Mouse (Mus musculus) limb, embryonic 15.5 days (tissue): ENCODE measurements around the gene Vasn. TPM values are rescaled to one million over a fixed set of nuclear protein-coding genes. Genes with fewer than 3 reads are reported as not detected.

Source experiments
- ATAC-seq: fragments of 200-750 bp; cut with Nextera tagmentation; 2 replicates; pipeline ENCODE4 v1.8.0; 2017; ENCODE audit warnings: low read depth, moderate TSS enrichment; ENCODE audit not compliant: insufficient number of reproducible peaks, low FRiP score, low TSS enrichment
- H3K27ac ChIP-seq: fragments of 300-500 bp; sonication (generic); 2 replicates; pipeline ENCODE4 v1.5.1; 2015; ENCODE audit warnings: moderate library complexity, mild to moderate bottlenecking, inconsistent platforms
- H3K27me3 ChIP-seq: fragments of 300-500 bp; sonication (generic); 2 replicates; pipeline ENCODE4 v1.6.1; 2015; ENCODE audit warnings: inconsistent platforms
- H3K36me3 ChIP-seq: fragments of 300-500 bp; sonication (generic); 2 replicates; pipeline ENCODE4 v1.6.1; 2015; ENCODE audit warnings: inconsistent platforms
- H3K4me1 ChIP-seq: fragments of 300-500 bp; sonication (generic); 2 replicates; pipeline ENCODE4 v1.6.1; 2015; ENCODE audit warnings: inconsistent platforms
- H3K4me2 ChIP-seq: fragments of 300-500 bp; sonication (generic); 2 replicates; pipeline ENCODE4 v1.6.1; 2015; ENCODE audit warnings: mild to moderate bottlenecking, inconsistent platforms
- H3K4me3 ChIP-seq: fragments of 300-500 bp; sonication (generic); 2 replicates; pipeline ENCODE4 v1.5.1; 2015; ENCODE audit warnings: mild to moderate bottlenecking, inconsistent platforms
- H3K9ac ChIP-seq: fragments of 300-500 bp; sonication (generic); 2 replicates; pipeline ENCODE4 v1.6.1; 2015; ENCODE audit warnings: inconsistent platforms
- H3K9me3 ChIP-seq: fragments of 300-500 bp; sonication (generic); 2 replicates; pipeline ENCODE4 v1.6.1; 2016; ENCODE audit warnings: inconsistent platforms
- WGBS: fragments of 180-500 bp; shearing (Covaris S2); methylation state at CpG from one replicate; pipeline ENCODE4 v1.1.7; 2015; 5-methylcytosine and 5-hydroxymethylcytosine counted together
- polyA plus RNA-seq: library from polyadenylated mRNA; unstranded; fragments of >200 nt; fragmentation: Nextera tagmentation; extraction: Ambion mirVana; gene quantifications from 2 replicates; pipeline ENCODE4 v1.2.1, GENCODE M21; 2015

Gene Vasn
- polyA plus RNA-seq, 1 experiment from 2014 or later: 41.5 TPM

- peak overlapping the region; percentile 14; the same call in 1 of the 2 replicates for H3K4me2 ChIP-seq
- no peaks in the 10 kb centered on the region for H3K27me3 ChIP-seq
- no peak overlapping the region for H3K4me3 ChIP-seq
- 59% methylated on average over 4 of the region's 4 CpGs for WGBS
- ATAC-seq: no peak
- peak overlapping the region; percentile 83 for H3K27ac ChIP-seq
- H3K9me3 ChIP-seq: no peaks in the 10 kb centered on the region
- H3K9ac ChIP-seq: no peak overlapping the region
- peaks cover 98% of the 10 kb centered on the region for H3K4me1 ChIP-seq
- H3K36me3 ChIP-seq: peaks cover 54% of the 10 kb centered on the region
Observed at GRCm38 (mm10) chr16:4646831-4647230, 7.1 kb downstream of the Vasn start.

- Histone ChIP-seq H3K36me3 (peaks cover 61% of the 10 kb centered on the region), H3K9ac (no peak overlapping the region; the same call in 1 of the 2 replicates), H3K4me3 (no peak overlapping the region), H3K27me3 (no peaks in the 10 kb centered on the region), H3K4me1 (peaks cover 98% of the 10 kb centered on the region), H3K4me2 (0 out of 2 replicates have a peak overlapping the region, but pooled peaks have one; percentile 14), H3K9me3 (no peaks in the 10 kb centered on the region), H3K27ac (peak overlapping the region; percentile 83)
- peak; percentile 12 for ATAC-seq
- 53% methylated on average over 13 of the region's 13 CpGs for WGBS
Observed at GRCm38 (mm10) chr16:4647651-4648141, 8.0 kb downstream of the Vasn start.

DNA sequence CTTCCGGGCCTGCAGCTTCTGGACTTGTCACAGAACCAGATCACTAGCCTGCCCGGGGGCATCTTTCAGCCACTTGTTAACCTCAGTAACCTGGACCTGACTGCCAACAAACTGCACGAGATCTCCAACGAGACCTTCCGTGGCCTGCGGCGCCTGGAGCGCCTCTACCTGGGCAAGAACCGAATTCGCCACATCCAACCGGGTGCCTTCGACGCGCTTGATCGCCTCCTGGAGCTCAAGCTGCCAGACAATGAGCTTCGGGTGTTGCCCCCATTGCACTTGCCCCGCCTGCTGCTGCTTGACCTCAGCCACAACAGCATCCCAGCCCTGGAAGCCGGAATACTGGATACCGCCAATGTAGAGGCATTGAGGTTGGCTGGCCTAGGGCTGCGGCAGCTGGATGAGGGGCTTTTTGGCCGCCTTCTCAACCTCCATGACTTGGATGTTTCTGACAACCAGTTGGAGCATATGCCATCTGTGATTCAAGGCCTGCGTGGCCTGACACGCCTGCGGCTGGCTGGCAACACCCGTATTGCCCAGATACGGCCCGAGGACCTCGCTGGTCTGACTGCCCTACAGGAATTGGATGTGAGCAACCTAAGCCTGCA is 8.8 kb downstream of the Vasn start:
- peak overlapping the region; percentile 27; the same call in 1 of the 2 replicates for H3K27ac ChIP-seq
- no peak for ATAC-seq
- H3K4me2 ChIP-seq: no peak overlapping the region
- H3K36me3 ChIP-seq: peaks cover 64% of the 10 kb centered on the region
- WGBS: 89% methylated on average over 28 of the region's 28 CpGs
- peaks cover 98% of the 10 kb centered on the region for H3K4me1 ChIP-seq
- H3K4me3 ChIP-seq: no peak overlapping the region
- no peak overlapping the region for H3K9ac ChIP-seq
- H3K9me3 ChIP-seq: no peaks in the 10 kb centered on the region
- no peaks in the 10 kb centered on the region for H3K27me3 ChIP-seq

DNA sequence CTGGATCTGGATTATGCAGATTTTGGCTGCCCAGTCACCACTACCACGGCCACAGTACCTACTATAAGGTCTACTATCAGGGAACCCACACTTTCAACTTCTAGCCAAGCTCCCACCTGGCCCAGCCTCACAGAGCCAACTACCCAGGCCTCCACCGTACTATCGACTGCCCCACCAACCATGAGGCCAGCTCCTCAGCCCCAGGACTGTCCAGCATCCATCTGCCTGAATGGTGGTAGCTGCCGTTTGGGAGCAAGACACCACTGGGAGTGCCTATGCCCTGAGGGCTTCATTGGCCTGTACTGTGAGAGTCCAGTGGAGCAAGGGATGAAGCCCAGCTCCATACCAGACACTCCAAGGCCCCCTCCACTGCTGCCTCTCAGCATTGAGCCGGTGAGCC is 9.5 kb downstream of the Vasn start:
- 70% methylated on average over 5 of the region's 5 CpGs for WGBS
- H3K36me3 ChIP-seq: peaks cover 64% of the 10 kb centered on the region
- no peak overlapping the region for H3K4me3 ChIP-seq

DNA sequence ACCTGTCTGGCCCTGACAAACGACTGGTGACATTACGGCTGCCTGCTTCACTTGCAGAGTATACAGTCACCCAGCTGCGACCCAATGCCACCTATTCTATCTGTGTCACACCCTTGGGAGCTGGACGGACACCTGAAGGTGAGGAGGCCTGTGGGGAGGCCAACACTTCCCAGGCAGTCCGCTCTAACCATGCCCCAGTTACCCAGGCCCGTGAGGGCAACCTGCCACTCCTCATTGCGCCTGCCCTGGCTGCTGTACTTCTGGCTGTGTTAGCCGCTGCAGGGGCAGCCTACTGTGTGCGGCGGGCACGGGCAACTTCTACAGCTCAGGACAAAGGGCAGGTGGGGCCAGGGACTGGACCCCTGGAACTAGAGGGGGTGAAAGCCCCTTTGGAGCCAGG is 10.0 kb downstream of the Vasn start:
- Histone ChIP-seq H3K4me3 (no peak overlapping the region), H3K27ac (peak overlapping the region; percentile 91; the same call in 1 of the 2 replicates), H3K9ac (no peak overlapping the region), H3K4me2 (no peak overlapping the region), H3K27me3 (no peaks in the 10 kb centered on the region), H3K36me3 (peaks cover 64% of the 10 kb centered on the region), H3K9me3 (no peaks in the 10 kb centered on the region), H3K4me1 (peaks cover 98% of the 10 kb centered on the region)
- ATAC-seq: no peak
- WGBS: 88% methylated on average over 11 of the region's 11 CpGs

More for the DNA sequence above, 9.5 kb downstream of the Vasn start:
- Histone ChIP-seq H3K27ac (peak overlapping the region; percentile 12; the same call in 1 of the 2 replicates), H3K9ac (no peak overlapping the region), H3K27me3 (no peaks in the 10 kb centered on the region), H3K9me3 (no peaks in the 10 kb centered on the region), H3K4me1 (peaks cover 98% of the 10 kb centered on the region), H3K4me2 (no peak overlapping the region)
- no peak for ATAC-seq

DNA sequence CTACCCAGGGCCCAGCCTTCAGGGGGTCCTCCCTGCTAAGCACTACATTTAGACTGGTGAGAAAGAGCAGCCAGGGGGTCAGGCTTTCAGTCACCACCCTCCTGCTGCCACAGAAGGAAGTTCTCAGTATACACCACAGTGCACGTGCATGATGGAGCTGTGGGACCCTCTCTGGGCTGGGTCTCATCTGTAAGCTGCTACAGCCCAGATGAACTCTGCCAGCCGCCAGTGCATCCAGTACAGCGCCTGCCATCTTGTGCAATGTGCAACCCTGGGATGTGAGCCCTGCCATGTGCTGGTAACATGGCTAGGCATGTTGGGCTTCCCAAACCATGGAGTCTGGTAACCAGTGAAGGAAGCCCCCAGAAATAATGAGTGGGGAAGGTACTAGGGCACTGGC is 10.4 kb downstream of the Vasn start:
- H3K27ac ChIP-seq: peak overlapping the region; percentile 91

GRCm38 (mm10) chr16:4651081-4651480 is 11.3 kb downstream of the Vasn start:
- WGBS: 57% methylated on average over 1 of the region's 1 CpGs
- Histone ChIP-seq H3K27me3 (no peaks in the 10 kb centered on the region), H3K36me3 (peaks cover 67% of the 10 kb centered on the region), H3K9ac (no peak overlapping the region), H3K4me1 (peaks cover 99% of the 10 kb centered on the region), H3K9me3 (no peaks in the 10 kb centered on the region), H3K4me2 (0 out of 2 replicates have a peak overlapping the region, but pooled peaks have one; percentile 19), H3K4me3 (no peak overlapping the region), H3K27ac (peak overlapping the region; percentile 91)
- no peak for ATAC-seq

More for the DNA sequence above, 10.4 kb downstream of the Vasn start:
- WGBS: 76% methylated on average over 3 of the region's 3 CpGs
- H3K4me2 ChIP-seq: no peak overlapping the region
- peaks cover 99% of the 10 kb centered on the region for H3K4me1 ChIP-seq
- no peak for ATAC-seq
- no peak overlapping the region for H3K4me3 ChIP-seq
- no peaks in the 10 kb centered on the region for H3K9me3 ChIP-seq
- peaks cover 67% of the 10 kb centered on the region for H3K36me3 ChIP-seq
- no peaks in the 10 kb centered on the region for H3K27me3 ChIP-seq
- no peak overlapping the region for H3K9ac ChIP-seq

DNA sequence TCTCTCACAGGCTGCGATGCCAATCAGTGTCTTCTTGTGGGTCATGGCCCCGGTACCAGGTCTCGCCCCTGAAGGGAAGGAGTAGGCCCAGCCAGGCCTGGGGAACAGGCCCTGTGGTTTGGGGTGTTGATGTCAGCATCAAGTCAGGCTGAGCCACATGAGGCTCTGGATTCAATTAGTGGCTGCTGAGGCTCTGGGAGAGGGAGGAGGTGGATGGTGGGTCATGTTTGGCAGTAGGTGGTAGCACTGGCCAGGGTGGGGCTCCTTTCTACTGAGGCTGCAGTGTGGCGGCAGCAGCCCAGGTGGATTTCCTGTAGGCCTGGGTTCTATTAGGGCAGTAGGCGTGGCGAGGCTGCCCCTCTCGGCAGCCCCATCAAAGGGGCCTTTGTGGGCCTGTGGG is 11.9 kb downstream of the Vasn start:
- peaks cover 62% of the 10 kb centered on the region for H3K36me3 ChIP-seq
- ATAC-seq: peak; percentile 78
- 26% methylated on average over 7 of the region's 7 CpGs for WGBS
- H3K9me3 ChIP-seq: no peaks in the 10 kb centered on the region
- H3K4me3 ChIP-seq: no peak overlapping the region
- 0 out of 2 replicates have a peak overlapping the region, but pooled peaks have one; percentile 19 for H3K4me2 ChIP-seq
- H3K4me1 ChIP-seq: peaks cover 99% of the 10 kb centered on the region
- no peaks in the 10 kb centered on the region for H3K27me3 ChIP-seq
- peak overlapping the region; percentile 91 for H3K27ac ChIP-seq
- no peak overlapping the region for H3K9ac ChIP-seq

GRCm38 (mm10) chr16:4652707-4653416 is 13.1 kb downstream of the Vasn start:
- no peak overlapping the region for H3K9ac ChIP-seq
- WGBS: 35% methylated on average over 4 of the region's 4 CpGs
- peaks cover 98% of the 10 kb centered on the region for H3K4me1 ChIP-seq

GRCm38 (mm10) chr16:4654706-4655105 is 15.0 kb downstream of the Vasn start:
- ATAC-seq: no peak
- H3K27ac ChIP-seq: peak overlapping the region; percentile 91
- no peak overlapping the region for H3K4me2 ChIP-seq
- peaks cover 43% of the 10 kb centered on the region for H3K36me3 ChIP-seq
- no peak overlapping the region for H3K9ac ChIP-seq
- no peaks in the 10 kb centered on the region for H3K9me3 ChIP-seq
- no peak overlapping the region for H3K4me3 ChIP-seq
- H3K4me1 ChIP-seq: peaks cover 94% of the 10 kb centered on the region
- H3K27me3 ChIP-seq: no peaks in the 10 kb centered on the region
- WGBS: 76% methylated on average over 10 of the region's 10 CpGs

More at GRCm38 (mm10) chr16:4652707-4653416, 13.1 kb downstream of the Vasn start:
- Histone ChIP-seq H3K4me2 (no peak overlapping the region), H3K4me3 (no peak overlapping the region), H3K36me3 (peaks cover 61% of the 10 kb centered on the region), H3K27ac (peak overlapping the region; percentile 91), H3K9me3 (no peaks in the 10 kb centered on the region), H3K27me3 (no peaks in the 10 kb centered on the region)
- no peak for ATAC-seq

GRCm38 (mm10) chr16:4655251-4655734 is 15.6 kb downstream of the Vasn start:
- peaks cover 37% of the 10 kb centered on the region for H3K36me3 ChIP-seq
- H3K9me3 ChIP-seq: no peaks in the 10 kb centered on the region
- H3K4me2 ChIP-seq: no peak overlapping the region
- H3K27me3 ChIP-seq: no peaks in the 10 kb centered on the region
- WGBS: 68% methylated on average over 4 of the region's 4 CpGs
- peak overlapping the region; percentile 91 for H3K27ac ChIP-seq
- ATAC-seq: no peak
- H3K4me1 ChIP-seq: peaks cover 88% of the 10 kb centered on the region
- H3K9ac ChIP-seq: no peak overlapping the region
- no peak overlapping the region for H3K4me3 ChIP-seq
